In genomic region chr3:158075004-158075403, GRCm38 (mm10) we compare ENCODE assay signal across 28 mouse cellular contexts. TPM values are rescaled to one million over a fixed set of nuclear protein-coding genes. Genes with fewer than 3 reads are reported as not detected.
DNase-seq lines count a peak whose midpoint lies in the region; ATAC-seq and TF ChIP-seq lines count a peak whose summit lies in the region.
"Had no signal": no experiment of that assay in that cellular context is flagged by ENCODE, and none has a peak within 500 bp of the region (broad histone marks: within the 10 kb centered on the region; RNA-seq: fewer than 3 reads in every experiment).

No protein-coding gene starts in this region.

- ATAC-seq in lung, postnatal 0 days, result peak; percentile 98
- no peak for ATAC-seq in liver, embryonic 12.5 days
- ATAC-seq: CD4-positive, CD25-positive, alpha-beta regulatory T cell, adult 4 months; forebrain, embryonic 15.5 days; hindbrain, embryonic 16.5 days had no signal

- peak overlapping the region; percentile 18; the same call in 1 of the 2 replicates for H3K27ac ChIP-seq in layer of hippocampus, adult 2 months
- no peak overlapping the region for H3K27ac ChIP-seq in lung, postnatal 0 days (ENCODE audit: low read length)
- no peak overlapping the region for H3K27ac ChIP-seq in liver, embryonic 12.5 days
- H3K27ac ChIP-seq: embryonic facial prominence, embryonic 10.5 days; embryonic facial prominence, embryonic 13.5 days; forebrain, embryonic 12.5 days; forebrain, embryonic 15.5 days; gastrocnemius, adult 2 months; heart, adult 2 months; heart, embryonic 10.5 days; heart, embryonic 13.5 days; hindbrain, embryonic 13.5 days had no signal

- no peak for TF ChIP-seq CTCF in layer of hippocampus, adult 2 months (conservative IDR thresholded peaks at IDR 0.05)
- TF ChIP-seq CTCF in lung, postnatal 0 days (IDR thresholded peaks at IDR 0.05), result no peak

- no peaks in the 10 kb centered on the region for H3K36me3 ChIP-seq in lung, postnatal 0 days (ENCODE audit: insufficient read depth, low read length)
- H3K36me3 ChIP-seq in liver, embryonic 12.5 days, result no peaks in the 10 kb centered on the region
- H3K36me3 ChIP-seq: embryonic facial prominence, embryonic 10.5 days; embryonic facial prominence, embryonic 13.5 days; forebrain, embryonic 12.5 days; forebrain, embryonic 15.5 days; heart, embryonic 10.5 days; hindbrain, embryonic 13.5 days had no signal

- H3K9me3 ChIP-seq in lung, postnatal 0 days (ENCODE audit: low read length), result no peaks in the 10 kb centered on the region
- H3K9me3 ChIP-seq in liver, embryonic 12.5 days (replicated peaks), result no peaks in the 10 kb centered on the region
- H3K9me3 ChIP-seq: embryonic facial prominence, embryonic 10.5 days; embryonic facial prominence, embryonic 13.5 days; forebrain, embryonic 12.5 days; forebrain, embryonic 15.5 days; heart, embryonic 10.5 days; heart, embryonic 13.5 days; hindbrain, embryonic 13.5 days had no signal

- WGBS in lung, postnatal 0 days, result 61% methylated on average over 2 of the region's 2 CpGs
- WGBS in liver, embryonic 12.5 days (ENCODE audit: insufficient replicate concordance), result 63% methylated on average over 2 of the region's 2 CpGs

- no peak for DNase-seq in layer of hippocampus, adult 2 months (ENCODE audit: low spot score in 2 of 2)
- DNase-seq in layer of hippocampus, adult 11-12 months (ENCODE audit: low spot score), result no peak
- peak; percentile 88 for DNase-seq in lung, postnatal 0 days (ENCODE audit: low spot score)
- DNase-seq in lung, postnatal 14 days, result peak; percentile 45
- DNase-seq in lung, postnatal 4 days, result peak; percentile 10 to 28
- DNase-seq in kidney, adult 11 months, result no peak
- DNase-seq: adrenal gland, adult 2 months; adrenal gland, postnatal 14 days; cerebellum, adult 11 months; cerebellum, adult 8-10 months; cerebellum, postnatal 10 days; cerebellum, postnatal 36 days; embryo, embryonic 11 days; gastrocnemius, adult 2 months; gastrocnemius, postnatal 25 days; heart, adult 2 months; heart, postnatal 14 days had no signal

- peak; percentile 95 for TF ChIP-seq EP300 in lung, postnatal 0 days (IDR thresholded peaks at IDR 0.05)

- no peak overlapping the region for H3K4me2 ChIP-seq in lung, postnatal 0 days (replicated peaks; ENCODE audit: low read depth, low read length)
- H3K4me2 ChIP-seq in liver, embryonic 12.5 days, result no peak overlapping the region
- H3K4me2 ChIP-seq: embryonic facial prominence, embryonic 13.5 days; forebrain, embryonic 12.5 days; forebrain, embryonic 15.5 days; heart, embryonic 13.5 days; hindbrain, embryonic 13.5 days had no signal

- H3K9ac ChIP-seq in lung, postnatal 0 days (replicated peaks; ENCODE audit: low read depth), result no peak overlapping the region
- no peak overlapping the region for H3K9ac ChIP-seq in liver, embryonic 12.5 days
- H3K9ac ChIP-seq: embryonic facial prominence, embryonic 13.5 days; forebrain, embryonic 12.5 days; forebrain, embryonic 15.5 days; heart, embryonic 13.5 days; hindbrain, embryonic 13.5 days had no signal

- H3K27me3 ChIP-seq in lung, postnatal 0 days (replicated peaks; ENCODE audit: insufficient read depth, low read length), result no peaks in the 10 kb centered on the region
- H3K27me3 ChIP-seq in liver, embryonic 12.5 days (replicated peaks), result no peaks in the 10 kb centered on the region
- H3K27me3 ChIP-seq: embryonic facial prominence, embryonic 13.5 days; forebrain, embryonic 12.5 days; forebrain, embryonic 15.5 days; heart, embryonic 13.5 days; hindbrain, embryonic 13.5 days had no signal

- H3K4me1 ChIP-seq in lung, postnatal 0 days (ENCODE audit: insufficient read depth, low read depth, low read length), result no peaks in the 10 kb centered on the region
- H3K4me1 ChIP-seq in liver, embryonic 12.5 days, result no peaks in the 10 kb centered on the region
- H3K4me1 ChIP-seq: embryonic facial prominence, embryonic 10.5 days; embryonic facial prominence, embryonic 13.5 days; forebrain, embryonic 12.5 days; forebrain, embryonic 15.5 days; heart, embryonic 10.5 days; heart, embryonic 13.5 days; hindbrain, embryonic 13.5 days had no signal

- H3K4me3 ChIP-seq in layer of hippocampus, adult 2 months, result no peak overlapping the region
- no peak overlapping the region for H3K4me3 ChIP-seq in lung, postnatal 0 days (ENCODE audit: low read depth, low read length)
- H3K4me3 ChIP-seq in liver, embryonic 12.5 days, result no peak overlapping the region
- H3K4me3 ChIP-seq: embryonic facial prominence, embryonic 10.5 days; embryonic facial prominence, embryonic 13.5 days; erythroblast, embryonic 14.5 days; forebrain, embryonic 12.5 days; forebrain, embryonic 15.5 days; gastrocnemius, adult 2 months; heart, adult 2 months; heart, embryonic 10.5 days; heart, embryonic 13.5 days; hindbrain, embryonic 13.5 days had no signal

RNA-seq across cellular contexts. Expression of gene Lrrc40, which starts 38.5 kb away (rescaled TPM):
- 10 to 100 TPM; 28.1 to 30.1 TPM for total RNA-seq in layer of hippocampus, adult 2 months (2021)
- polyA plus RNA-seq in lung, postnatal 0 days (2015; fragmentation: Nextera tagmentation; extraction: Ambion mirVana), result 15.1 and 16.5 TPM in 2 replicates
- 39.1 and 41.4 TPM in 2 replicates for polyA plus RNA-seq in liver, embryonic 12.5 days (2016; fragmentation: Nextera tagmentation; extraction: Ambion mirVana)

RNA-seq across cellular contexts. Expression of gene Srsf11, which starts 38.6 kb away (rescaled TPM):
- 100 to 1,000 TPM; 194 to 207 TPM for total RNA-seq in layer of hippocampus, adult 2 months (2021)
- polyA plus RNA-seq in lung, postnatal 0 days (2015; fragmentation: Nextera tagmentation; extraction: Ambion mirVana), result 190 and 200 TPM in 2 replicates
- polyA plus RNA-seq in liver, embryonic 12.5 days (2016; fragmentation: Nextera tagmentation; extraction: Ambion mirVana), result 173 and 185 TPM in 2 replicates

Comparison
In these comparisons a context has a peak if more than half of its experiments do, and no peak if none do; other contexts are left out.
1. DNase-seq: peak in lung, postnatal 0 days (single experiment), lung, postnatal 14 days (single experiment) and lung, postnatal 4 days (2 of 2); none in layer of hippocampus, adult 2 months (0 of 2), layer of hippocampus, adult 11-12 months (single experiment) and kidney, adult 11 months (single experiment).